Mouse (Mus musculus) gastrocnemius, adult 8-10 months (tissue): ENCODE measurements at regions not wholly inside any gene's neighbourhood (a gene's known extent, or its start where the extent isn't known, plus 50 kb on each side); places are given as distances from the start of the nearest gene placed in this dataset.
"Not testable (repeated sequence)": the region's sequence is repeated elsewhere in the genome, so short reads cannot be mapped to it uniquely, and the experiment has no call there.

Experiments
- DNase-seq, 2 experiments: peaks; one replicate each; pipeline ENCODE4 v3.0.0; 2022; ENCODE audit warnings: low spot score in 2 of 2

GRCm38 (mm10) chr14:87612871-87613270 is 196.4 kb downstream of the Tdrd3 start:
- DNase-seq = no peak

- DNase-seq = no peak
Observed at GRCm38 (mm10) chr14:87619368-87620035, 203.1 kb downstream of the Tdrd3 start.

GRCm38 (mm10) chr14:87631078-87631813 is 214.8 kb downstream of the Tdrd3 start:
- no peak for DNase-seq

GRCm38 (mm10) chr14:87634596-87634995 is 218.2 kb downstream of the Tdrd3 start:
- no peak for DNase-seq

- no peak for DNase-seq
Observed at GRCm38 (mm10) chr14:87637131-87637530, 220.7 kb downstream of the Tdrd3 start.

GRCm38 (mm10) chr14:87667910-87668309 is 251.5 kb downstream of the Tdrd3 start:
- DNase-seq = no peak

GRCm38 (mm10) chr14:87669496-87669895 is 253.1 kb downstream of the Tdrd3 start:
- DNase-seq = no peak

- DNase-seq = no peak
Observed at GRCm38 (mm10) chr14:87680788-87681187, 264.3 kb downstream of the Tdrd3 start.

- not testable (repeated sequence) for DNase-seq
Observed at GRCm38 (mm10) chr14:87683091-87683806, 266.8 kb downstream of the Tdrd3 start.

- no peak for DNase-seq
Observed at GRCm38 (mm10) chr14:87689866-87690265, 273.4 kb downstream of the Tdrd3 start.

- no peak for DNase-seq
Observed at GRCm38 (mm10) chr14:87736456-87736855, 320.0 kb downstream of the Tdrd3 start.

- DNase-seq = no peak
Observed at GRCm38 (mm10) chr14:87745524-87745923, 329.1 kb downstream of the Tdrd3 start.

GRCm38 (mm10) chr14:87746011-87746410 is 329.6 kb downstream of the Tdrd3 start:
- no peak for DNase-seq

- no peak for DNase-seq
Observed at GRCm38 (mm10) chr14:87749068-87749467, 332.6 kb downstream of the Tdrd3 start.

- DNase-seq = no peak
Observed at GRCm38 (mm10) chr14:87749762-87750161, 333.3 kb downstream of the Tdrd3 start.

- no peak for DNase-seq
Observed at GRCm38 (mm10) chr14:87750665-87751170, 334.3 kb downstream of the Tdrd3 start.

GRCm38 (mm10) chr14:87754744-87755143 is 338.3 kb downstream of the Tdrd3 start:
- no peak for DNase-seq

GRCm38 (mm10) chr14:87775332-87775890 is 359.0 kb downstream of the Tdrd3 start:
- no peak for DNase-seq

- no peak for DNase-seq
Observed at GRCm38 (mm10) chr14:87799803-87800202, 383.4 kb downstream of the Tdrd3 start.

- peak in 1 of 2 experiments; percentile 14 for DNase-seq
Observed at GRCm38 (mm10) chr14:87809664-87810063, 393.2 kb downstream of the Tdrd3 start.

- DNase-seq = no peak
Observed at GRCm38 (mm10) chr14:87844120-87844519, 427.7 kb downstream of the Tdrd3 start.

- no peak for DNase-seq
Observed at GRCm38 (mm10) chr14:87861486-87861885, 445.0 kb downstream of the Tdrd3 start.
